Mouse (Mus musculus): ENCODE data around the gene Eif4enif1. TPM values are rescaled to one million over a fixed set of nuclear protein-coding genes. Genes with fewer than 3 reads are reported as not detected.
A peak's percentile ranks its signal among the peaks of the same experiment; 100 is the strongest.

The Eif4enif1 gene
- polyA plus RNA-seq, 1 experiment, result 28.9 TPM

DNA sequence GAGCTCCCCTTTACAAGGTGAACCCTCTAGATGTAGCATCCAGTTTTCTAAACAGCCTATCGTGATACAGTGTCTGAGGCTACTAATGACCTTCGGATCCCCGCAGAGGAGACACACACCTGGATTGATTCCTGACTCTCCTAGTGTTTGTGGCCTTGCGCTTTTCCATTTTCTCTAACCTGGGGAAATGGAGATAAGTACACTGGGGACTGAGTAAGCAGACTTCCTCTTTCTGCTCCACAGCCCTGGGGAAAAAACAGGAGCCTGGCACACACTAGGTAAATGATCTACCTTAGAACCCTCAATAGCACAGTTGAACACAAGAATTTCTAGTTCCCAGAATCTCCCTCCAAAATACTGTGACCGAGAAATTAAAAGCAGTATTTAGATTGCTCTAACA lies 85.7 kb downstream of the Eif4enif1 start:
- H3K27me3 ChIP-seq (ENCODE audit: control insufficient read depth, insufficient read depth, insufficient read length), result no peaks in the 10 kb centered on the region
- peaks cover 15% of the 10 kb centered on the region for H3K36me3 ChIP-seq (ENCODE audit: control insufficient read depth, insufficient read depth)
- H3ac ChIP-seq (ENCODE audit: control insufficient read depth, insufficient read length, low read depth), result no peak overlapping the region
- H3K79me2 ChIP-seq (ENCODE audit: control insufficient read depth, insufficient read depth), result peaks cover 30% of the 10 kb centered on the region
- no peak overlapping the region for H3K4me3 ChIP-seq (ENCODE audit: insufficient read depth, poor library complexity, severe bottlenecking)
- no peak for TF ChIP-seq CEBPB (IDR thresholded peaks at IDR 0.05; ENCODE audit: low read depth)
- H3K79me3 ChIP-seq (ENCODE audit: low read depth), result peaks cover 28% of the 10 kb centered on the region

DNA sequence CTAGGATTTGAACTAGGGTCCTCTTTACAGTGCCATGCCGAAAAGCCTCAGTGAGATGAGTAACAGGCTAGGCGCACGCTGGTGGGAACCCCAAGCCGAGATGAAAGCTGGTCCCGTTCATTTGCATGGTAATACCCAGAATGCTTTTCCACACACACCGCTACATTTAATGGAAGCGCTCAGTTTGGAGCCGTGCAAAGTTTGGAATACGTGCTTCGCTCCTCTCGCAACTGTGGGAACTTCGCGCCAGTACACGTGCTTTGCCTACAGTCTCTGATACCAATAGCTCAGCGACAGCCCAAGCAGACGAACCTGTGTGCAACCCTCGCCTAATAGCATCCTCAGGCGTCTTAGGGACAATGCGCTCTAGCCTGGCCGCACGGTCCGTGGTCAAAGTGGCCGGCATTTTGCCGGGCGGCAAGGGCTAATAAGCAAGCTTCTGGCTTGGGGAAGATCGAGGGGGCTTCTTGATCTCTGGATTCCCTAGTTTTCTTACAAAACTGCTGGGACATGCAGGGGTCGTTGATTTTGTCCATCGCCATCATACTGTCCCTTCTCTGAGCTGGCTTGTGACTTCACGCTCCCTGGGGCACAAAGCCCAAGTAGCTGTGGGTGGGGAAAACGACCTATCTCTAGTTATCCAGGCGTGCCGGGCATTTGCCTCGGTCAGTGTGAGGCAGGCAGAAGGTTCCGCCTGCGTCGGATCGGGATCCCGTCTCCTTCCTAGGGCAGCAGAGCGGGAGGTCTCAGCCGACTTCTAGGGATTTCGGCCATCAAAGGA lies 86.5 kb downstream of the Eif4enif1 start, which contains the start of gene Patz1:
Gene Patz1 (plus strand): TSS at position 354 of the 781 bp plus-strand sequence.
- peak within 1 kb of the TSS; percentile 98 for H3ac ChIP-seq (ENCODE audit: control insufficient read depth, insufficient read length, low read depth)
- no peaks in the 10 kb centered on the region for H3K27me3 ChIP-seq (ENCODE audit: control insufficient read depth, insufficient read depth, insufficient read length)
- H3K79me3 ChIP-seq (ENCODE audit: low read depth), result peaks cover 36% of the 10 kb centered on the region
- H3K4me3 ChIP-seq (ENCODE audit: insufficient read depth, poor library complexity, severe bottlenecking), result peak within 1 kb of the TSS; percentile 77
- peaks cover 38% of the 10 kb centered on the region for H3K79me2 ChIP-seq (ENCODE audit: control insufficient read depth, insufficient read depth)
- no peak for TF ChIP-seq MYOG (IDR thresholded peaks at IDR 0.05; ENCODE audit: control insufficient read depth, extremely low read depth, insufficient read length)
- TF ChIP-seq USF1 (IDR thresholded peaks at IDR 0.05; ENCODE audit: low read depth), result no peak
- peak; percentile 9 for TF ChIP-seq MAX (IDR thresholded peaks at IDR 0.05)
- peaks cover 23% of the 10 kb centered on the region for H3K36me3 ChIP-seq (ENCODE audit: control insufficient read depth, insufficient read depth)

DNA sequence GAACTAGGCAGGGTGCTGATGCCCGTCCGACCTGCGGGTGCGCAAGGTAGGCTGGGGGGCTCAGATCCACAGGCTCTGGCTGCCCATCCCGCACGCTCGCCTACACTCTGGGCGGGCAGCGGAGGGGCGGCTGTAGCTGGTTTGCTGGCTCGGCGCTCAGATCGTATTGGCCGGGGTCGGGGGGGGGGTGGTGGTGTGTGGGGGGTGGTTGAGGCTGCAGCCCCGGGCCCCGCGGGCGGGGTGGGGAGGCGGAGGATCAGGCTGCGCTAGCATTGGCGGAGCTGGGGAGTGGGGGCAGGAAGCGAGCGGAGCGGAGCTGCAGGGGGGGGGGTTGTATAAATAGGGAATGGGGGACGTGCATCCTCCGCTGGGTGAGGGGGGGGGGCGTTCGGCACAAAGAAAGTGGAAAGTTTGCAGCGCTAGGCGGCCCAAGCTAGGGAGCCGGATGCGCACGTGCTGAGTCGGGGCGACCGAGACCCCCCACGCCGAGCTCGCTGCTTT lies 87.2 kb downstream of the Eif4enif1 start:
- H3K27me3 ChIP-seq (ENCODE audit: control insufficient read depth, insufficient read depth, insufficient read length), result no peaks in the 10 kb centered on the region
- peak overlapping the region; percentile 77 for H3K4me3 ChIP-seq (ENCODE audit: insufficient read depth, poor library complexity, severe bottlenecking)
- peak overlapping the region; percentile 98 for H3ac ChIP-seq (ENCODE audit: control insufficient read depth, insufficient read length, low read depth)
- TF ChIP-seq MYOD1 (IDR thresholded peaks at IDR 0.05; ENCODE audit: control insufficient read depth, insufficient read length, low read depth), result no peak
- no peak for TF ChIP-seq CEBPB (IDR thresholded peaks at IDR 0.05; ENCODE audit: low read depth)
- no peak for TF ChIP-seq MAX (IDR thresholded peaks at IDR 0.05)
- no peak for TF ChIP-seq CTCF (IDR thresholded peaks at IDR 0.05; ENCODE audit: control insufficient read depth, insufficient read depth, insufficient read length)
- TF ChIP-seq USF1 (IDR thresholded peaks at IDR 0.05; ENCODE audit: low read depth), result no peak
- no peak for TF ChIP-seq MYOG (IDR thresholded peaks at IDR 0.05; ENCODE audit: control insufficient read depth, extremely low read depth, insufficient read length)
- no peak for TF ChIP-seq FOSL1 (IDR thresholded peaks at IDR 0.05; ENCODE audit: insufficient read depth, low read length, poor library complexity, severe bottlenecking)
- peaks cover 39% of the 10 kb centered on the region for H3K79me3 ChIP-seq (ENCODE audit: low read depth)
- H3K79me2 ChIP-seq (ENCODE audit: control insufficient read depth, insufficient read depth), result peaks cover 44% of the 10 kb centered on the region
- H3K36me3 ChIP-seq (ENCODE audit: control insufficient read depth, insufficient read depth), result peaks cover 29% of the 10 kb centered on the region

DNA sequence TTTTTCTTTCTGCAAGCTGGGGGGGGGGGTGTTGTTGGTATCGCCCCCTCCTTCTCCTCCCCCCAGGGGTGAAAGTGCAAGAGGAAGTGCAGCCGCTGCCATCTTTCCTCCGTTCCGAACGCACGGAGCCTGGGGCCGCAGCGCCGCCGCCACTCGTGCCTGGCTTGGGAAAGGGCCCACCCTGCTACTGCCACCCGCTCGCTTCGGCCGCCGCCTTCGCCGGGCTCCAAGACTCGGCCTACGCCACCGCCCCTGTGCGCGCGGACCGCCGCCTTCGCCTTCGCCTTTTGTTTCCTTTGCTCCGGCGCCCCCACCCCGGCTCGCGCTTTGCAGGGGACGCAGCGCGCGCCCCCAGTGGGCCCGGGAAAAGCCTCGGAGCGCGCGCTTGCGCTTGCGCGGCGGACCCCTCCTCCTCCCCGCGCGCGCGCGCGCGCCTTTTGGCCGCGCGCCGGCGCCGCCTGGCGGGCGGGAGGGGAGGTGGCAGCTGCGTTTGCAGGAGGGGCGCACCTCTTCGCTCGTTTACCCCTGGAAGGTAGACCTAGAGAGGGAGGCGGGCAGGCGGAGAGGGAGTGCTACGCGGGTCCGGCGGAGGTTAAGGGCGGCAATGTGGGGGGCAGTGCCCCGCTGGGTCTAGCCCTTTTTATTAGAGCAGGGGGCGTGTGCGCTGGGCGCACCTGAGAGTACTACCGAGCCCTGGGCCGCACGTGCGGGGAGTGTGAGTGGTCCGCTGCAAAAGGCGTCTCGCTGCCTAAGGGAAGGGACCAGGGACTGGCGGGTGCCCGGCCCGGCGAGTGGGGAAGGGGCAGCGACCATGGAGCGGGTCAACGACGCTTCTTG lies 87.8 kb downstream of the Eif4enif1 start:
- Histone ChIP-seq H3K79me3 (ENCODE audit: low read depth) (peaks cover 42% of the 10 kb centered on the region), H3K27me3 (ENCODE audit: control insufficient read depth, insufficient read depth, insufficient read length) (no peaks in the 10 kb centered on the region), H3K79me2 (ENCODE audit: control insufficient read depth, insufficient read depth) (peaks cover 51% of the 10 kb centered on the region), H3ac (ENCODE audit: control insufficient read depth, insufficient read length, low read depth) (peak overlapping the region; percentile 98), H3K4me3 (ENCODE audit: insufficient read depth, poor library complexity, severe bottlenecking) (peak overlapping the region; percentile 77), H3K36me3 (ENCODE audit: control insufficient read depth, insufficient read depth) (peaks cover 35% of the 10 kb centered on the region)
- TF ChIP-seq MAX (IDR thresholded peaks at IDR 0.05) (peak; percentile 87), CTCF (IDR thresholded peaks at IDR 0.05; ENCODE audit: control insufficient read depth, insufficient read depth, insufficient read length) (peak; percentile 91), MYOG (IDR thresholded peaks at IDR 0.05; ENCODE audit: control insufficient read depth, extremely low read depth, insufficient read length) (no peak)

DNA sequence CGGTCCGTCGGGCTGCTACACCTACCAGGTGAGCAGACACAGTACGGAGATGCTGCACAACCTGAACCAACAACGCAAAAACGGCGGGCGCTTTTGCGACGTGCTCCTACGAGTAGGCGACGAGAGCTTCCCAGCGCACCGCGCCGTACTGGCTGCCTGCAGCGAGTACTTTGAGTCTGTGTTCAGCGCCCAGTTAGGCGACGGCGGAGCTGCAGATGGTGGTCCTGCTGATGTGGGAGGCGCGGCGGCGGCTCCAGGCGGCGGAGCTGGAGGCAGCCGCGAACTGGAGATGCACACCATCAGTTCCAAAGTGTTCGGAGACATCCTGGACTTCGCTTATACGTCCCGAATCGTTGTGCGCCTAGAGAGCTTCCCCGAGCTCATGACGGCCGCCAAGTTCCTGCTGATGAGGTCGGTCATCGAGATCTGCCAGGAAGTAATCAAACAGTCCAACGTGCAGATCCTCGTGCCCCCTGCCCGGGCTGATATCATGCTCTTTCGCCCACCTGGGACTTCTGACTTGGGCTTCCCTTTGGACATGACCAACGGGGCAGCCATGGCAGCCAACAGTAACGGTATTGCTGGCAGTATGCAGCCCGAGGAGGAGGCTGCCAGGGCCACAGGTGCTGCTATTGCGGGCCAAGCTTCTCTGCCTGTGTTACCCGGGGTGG lies 88.6 kb downstream of the Eif4enif1 start:
- TF ChIP-seq CTCF (IDR thresholded peaks at IDR 0.05; ENCODE audit: control insufficient read depth, insufficient read depth, insufficient read length) (no peak), MYOD1 (IDR thresholded peaks at IDR 0.05; ENCODE audit: control insufficient read depth, insufficient read length, low read depth) (no peak), MAX (IDR thresholded peaks at IDR 0.05) (no peak), CEBPB (IDR thresholded peaks at IDR 0.05; ENCODE audit: low read depth) (no peak)

More for the DNA sequence above, 88.6 kb downstream of the Eif4enif1 start:
- Histone ChIP-seq H3K79me2 (ENCODE audit: control insufficient read depth, insufficient read depth) (peaks cover 58% of the 10 kb centered on the region), H3K27me3 (ENCODE audit: control insufficient read depth, insufficient read depth, insufficient read length) (no peaks in the 10 kb centered on the region), H3K4me3 (ENCODE audit: insufficient read depth, poor library complexity, severe bottlenecking) (peak overlapping the region; percentile 77), H3K79me3 (ENCODE audit: low read depth) (peaks cover 47% of the 10 kb centered on the region), H3K36me3 (ENCODE audit: control insufficient read depth, insufficient read depth) (peaks cover 41% of the 10 kb centered on the region), H3ac (ENCODE audit: control insufficient read depth, insufficient read length, low read depth) (peak overlapping the region; percentile 98)
